Mouse (Mus musculus) layer of hippocampus, postnatal 36 days (tissue): ENCODE data around the gene Tmem88b. TPM values are rescaled to one million over a fixed set of nuclear protein-coding genes. Genes with fewer than 3 reads are reported as not detected.

ENCODE experiments used
- microRNA-seq, 2 experiments: library from miRNA; unstranded; fragments of <30 nt; microRNA quantifications; one replicate each; pipeline ENCODE4 v1.2.0; 2021
- total RNA-seq, 2 experiments: library from RNA; stranded (reverse); gene quantifications; 2 replicates each; pipeline ENCODE4 v1.2.3; 2021

Gene Tmem88b
- total RNA-seq, 2 experiments from 2014 or later = 29.6 to 31.8 TPM

Small RNA genes within 50 kb of the gene (microRNA-seq; reads per million reads assigned to microRNA genes)
- gene Gm27743 = 0 reads per million in 2 experiments

Other genes starting within 250 kb of the Tmem88b start
- gene Nadk, start 223.5 kb downstream of the Tmem88b start, total RNA-seq = 10 to 100 TPM; 65.8 to 71.5 TPM
- 10 to 100 TPM; 40.1 to 41.0 TPM for gene Slc35e2, start 184.5 kb downstream of the Tmem88b start, total RNA-seq
- 10 to 100 TPM; 43.6 to 46.8 TPM for gene Cdk11b, start 161.0 kb downstream of the Tmem88b start, total RNA-seq
- not detected for gene Gm10563, start 140.5 kb downstream of the Tmem88b start, total RNA-seq
- gene Mmp23, start 132.5 kb downstream of the Tmem88b start, total RNA-seq = 1 to 10 TPM; 3.9 to 6.4 TPM
- gene Mib2, start 116.7 kb downstream of the Tmem88b start, total RNA-seq = 100 to 1,000 TPM in 1 of 2 experiments, 10 to 100 TPM in 1; 96.8 to 109 TPM
- gene Fndc10, start 91.5 kb downstream of the Tmem88b start, total RNA-seq = 10 to 100 TPM; 21.8 to 23.0 TPM
- gene Ssu72, start 81.1 kb downstream of the Tmem88b start, total RNA-seq = 10 to 100 TPM; 78.3 to 82.6 TPM
- 10 to 100 TPM; 34.7 to 35.1 TPM for gene Tmem240, start 51.1 kb downstream of the Tmem88b start, total RNA-seq
- 10 to 100 TPM; 51.8 to 54.0 TPM for gene Atad3a, start 24.8 kb downstream of the Tmem88b start, total RNA-seq
- gene Vwa1, start 11.2 kb downstream of the Tmem88b start, total RNA-seq = 10 to 100 TPM; 10.5 to 11.3 TPM
- gene Ankrd65, start 4.6 kb upstream of the Tmem88b start, total RNA-seq = not detected
- 10 to 100 TPM; 83.0 to 87.4 TPM for gene Mrpl20, start 17.0 kb upstream of the Tmem88b start, total RNA-seq
- gene Ccnl2, start 26.6 kb upstream of the Tmem88b start, total RNA-seq = 100 to 1,000 TPM in 1 of 2 experiments, 10 to 100 TPM in 1; 87.0 to 106 TPM
- gene Aurkaip1, start 45.4 kb upstream of the Tmem88b start, total RNA-seq = 10 to 100 TPM; 88.4 to 98.2 TPM
- 1 to 10 TPM; 5.6 to 8.1 TPM for gene Mxra8, start 53.8 kb upstream of the Tmem88b start, total RNA-seq
- 10 to 100 TPM; 75.6 to 76.6 TPM for gene Dvl1, start 61.5 kb upstream of the Tmem88b start, total RNA-seq
- gene Tas1r3, start 77.5 kb upstream of the Tmem88b start, total RNA-seq = under 1 TPM; 0.15 to 0.48 TPM
- gene Cptp, start 83.6 kb upstream of the Tmem88b start, total RNA-seq = 10 to 100 TPM; 24.5 to 24.9 TPM
- gene Ints11, start 83.7 kb upstream of the Tmem88b start, total RNA-seq = 10 to 100 TPM; 35.7 to 36.9 TPM
- gene Pusl1, start 105.9 kb upstream of the Tmem88b start, total RNA-seq = 10 to 100 TPM; 56.8 to 59.9 TPM
- 100 to 1,000 TPM; 109 to 128 TPM for gene Acap3, start 105.9 kb upstream of the Tmem88b start, total RNA-seq
- 10 to 100 TPM; 66.2 to 74.1 TPM for gene Ube2j2, start 158.0 kb upstream of the Tmem88b start, total RNA-seq
- gene C1qtnf12, start 176.4 kb upstream of the Tmem88b start, total RNA-seq = 10 to 100 TPM; 12.7 to 18.6 TPM
- gene B3galt6, start 206.8 kb upstream of the Tmem88b start, total RNA-seq = 10 to 100 TPM in 1 of 2 experiments, 1 to 10 TPM in 1; 9.7 to 10.6 TPM
- gene Sdf4, start 207.0 kb upstream of the Tmem88b start, total RNA-seq = 100 to 1,000 TPM; 178 to 190 TPM
- 1 to 10 TPM; 2.3 to 2.5 TPM for gene Tnfrsf4, start 228.0 kb upstream of the Tmem88b start, total RNA-seq
- not detected for gene Tnfrsf18, start 240.3 kb upstream of the Tmem88b start, total RNA-seq